Mouse (Mus musculus) midbrain, embryonic 11.5 days (tissue): Measurements from ENCODE around the gene Cbx8. TPM values are rescaled to one million over a fixed set of nuclear protein-coding genes. Genes with fewer than 3 reads are reported as not detected.

Experiments used
- ATAC-seq: fragments of 200-750 bp; cut with Nextera tagmentation; 2 replicates; pipeline ENCODE4 v1.8.0; 2017; ENCODE audit warnings: moderate TSS enrichment, moderate library complexity; ENCODE audit not compliant: low FRiP score
- DNase-seq: peaks from one replicate; pipeline ENCODE4 v3.0.0; 2015; ENCODE audit warnings: low spot score; ENCODE audit errors: missing footprints
- H3K27ac ChIP-seq: fragments of 300-500 bp; sonication (generic); 2 replicates; pipeline ENCODE4 v1.5.1; 2014; ENCODE audit warnings: low read depth, low read length
- H3K27me3 ChIP-seq: fragments of 300-500 bp; sonication (generic); 2 replicates; pipeline ENCODE4 v1.6.1; 2014; ENCODE audit warnings: mild to moderate bottlenecking, low read length, moderate library complexity, mixed read lengths; ENCODE audit not compliant: control insufficient read depth, insufficient read depth
- H3K36me3 ChIP-seq: fragments of 300-500 bp; sonication (generic); 2 replicates; pipeline ENCODE4 v1.6.1; 2014; ENCODE audit warnings: mild to moderate bottlenecking, low read length, moderate library complexity, mixed read lengths; ENCODE audit not compliant: control insufficient read depth, insufficient read depth
- H3K4me1 ChIP-seq: fragments of 300-500 bp; sonication (generic); 2 replicates; pipeline ENCODE4 v1.6.1; 2014; ENCODE audit warnings: low read length; ENCODE audit not compliant: control insufficient read depth, insufficient read depth
- H3K4me2 ChIP-seq: fragments of 300-500 bp; sonication (generic); 2 replicates; pipeline ENCODE4 v1.6.1; 2014; ENCODE audit warnings: mild to moderate bottlenecking, moderate library complexity
- H3K4me3 ChIP-seq: fragments of 300-500 bp; sonication (generic); 2 replicates; pipeline ENCODE4 v1.5.1; 2014; ENCODE audit warnings: low read depth, low read length
- H3K9ac ChIP-seq: fragments of 300-500 bp; sonication (generic); 2 replicates; pipeline ENCODE4 v1.6.1; 2014; ENCODE audit warnings: low read length
- H3K9me3 ChIP-seq: fragments of 300-500 bp; sonication (generic); 2 replicates; pipeline ENCODE4 v1.6.1; 2016; ENCODE audit warnings: low read length; ENCODE audit not compliant: control insufficient read depth
- WGBS: fragments of 180-500 bp; shearing (Covaris S2); extraction: QIAGEN DNeasy Blood & Tissue Kit; methylation state at CpG from one replicate; pipeline ENCODE4 v1.1.7; 2014; 5-methylcytosine and 5-hydroxymethylcytosine counted together
- polyA plus RNA-seq: library from polyadenylated mRNA; unstranded; fragments of >200 nt; fragmentation: Nextera tagmentation; extraction: Ambion mirVana; gene quantifications from 2 replicates; pipeline ENCODE4 v1.2.1, GENCODE M21; 2014

The Cbx8 gene
- polyA plus RNA-seq, 1 experiment from 2014 or later, result 11.3 TPM

GRCm38 (mm10) chr11:119044551-119045337 is 4.0 kb upstream of the Cbx8 start:
- under 1% methylated on average over 41 of the region's 41 CpGs for WGBS
- H3K36me3 ChIP-seq, result no peaks in the 10 kb centered on the region
- no peak overlapping the region for H3K4me2 ChIP-seq
- H3K27me3 ChIP-seq, result peaks cover 78% of the 10 kb centered on the region
- H3K27ac ChIP-seq, result no peak overlapping the region
- H3K4me1 ChIP-seq, result peaks cover 46% of the 10 kb centered on the region
- no peak overlapping the region; the same call in 1 of the 2 replicates for H3K9ac ChIP-seq
- H3K4me3 ChIP-seq, result peak overlapping the region; percentile 11; the same call in 1 of the 2 replicates
- ATAC-seq (no peak), DNase-seq (peak; percentile 94)
- H3K9me3 ChIP-seq, result no peaks in the 10 kb centered on the region

GRCm38 (mm10) chr11:119043761-119044550 is 3.2 kb upstream of the Cbx8 start:
- peak; percentile 94 for DNase-seq
- Histone ChIP-seq H3K9ac (no peak overlapping the region), H3K4me3 (no peak overlapping the region), H3K4me2 (no peak overlapping the region), H3K4me1 (peaks cover 53% of the 10 kb centered on the region), H3K36me3 (0 out of 2 replicates have a peak, but pooled peaks cover 2% of the 10 kb centered on the region), H3K9me3 (no peaks in the 10 kb centered on the region), H3K27me3 (peaks cover 78% of the 10 kb centered on the region), H3K27ac (no peak overlapping the region)
- 4% methylated on average over 10 of the region's 10 CpGs for WGBS
- ATAC-seq, result no peak

GRCm38 (mm10) chr11:119043273-119043540 is 2.4 kb upstream of the Cbx8 start:
- WGBS, result 2% methylated on average over 4 of the region's 4 CpGs
- no peak overlapping the region for H3K9ac ChIP-seq
- DNase-seq, result peak; percentile 94
- ATAC-seq, result no peak
- H3K4me3 ChIP-seq, result no peak overlapping the region
- H3K4me1 ChIP-seq, result peaks cover 57% of the 10 kb centered on the region
- no peak overlapping the region for H3K4me2 ChIP-seq
- H3K36me3 ChIP-seq, result 0 out of 2 replicates have a peak, but pooled peaks cover 3% of the 10 kb centered on the region
- no peak overlapping the region for H3K27ac ChIP-seq
- H3K27me3 ChIP-seq, result peaks cover 76% of the 10 kb centered on the region
- no peaks in the 10 kb centered on the region for H3K9me3 ChIP-seq

- H3K4me3 ChIP-seq, result no peak overlapping the region
- no peak for ATAC-seq
- peaks cover 76% of the 10 kb centered on the region for H3K27me3 ChIP-seq
- peak; percentile 94 for DNase-seq
- no peak overlapping the region for H3K9ac ChIP-seq
- H3K4me2 ChIP-seq, result no peak overlapping the region
- peaks cover 57% of the 10 kb centered on the region for H3K4me1 ChIP-seq
- 2% methylated on average over 52 of the region's 52 CpGs for WGBS
- no peaks in the 10 kb centered on the region for H3K9me3 ChIP-seq
- H3K27ac ChIP-seq, result no peak overlapping the region
- 0 out of 2 replicates have a peak, but pooled peaks cover 3% of the 10 kb centered on the region for H3K36me3 ChIP-seq
These were observed 1.9 kb upstream of the Cbx8 start for GRCm38 (mm10) chr11:119042466-119043272.

- no peak overlapping the region for H3K27ac ChIP-seq
- 1% methylated on average over 29 of the region's 31 CpGs for WGBS
- ATAC-seq, result no peak
- DNase-seq, result peak; percentile 97
- H3K36me3 ChIP-seq, result 0 out of 2 replicates have a peak, but pooled peaks cover 3% of the 10 kb centered on the region
- peak overlapping the region; percentile 59 for H3K4me3 ChIP-seq
- H3K9ac ChIP-seq, result peak overlapping the region; percentile 76
- H3K4me2 ChIP-seq, result peak overlapping the region; percentile 97
- H3K9me3 ChIP-seq, result no peaks in the 10 kb centered on the region
- peaks cover 75% of the 10 kb centered on the region for H3K27me3 ChIP-seq
- peaks cover 61% of the 10 kb centered on the region for H3K4me1 ChIP-seq
These were observed 1.1 kb upstream of the Cbx8 start for GRCm38 (mm10) chr11:119041750-119042465.

DNA sequence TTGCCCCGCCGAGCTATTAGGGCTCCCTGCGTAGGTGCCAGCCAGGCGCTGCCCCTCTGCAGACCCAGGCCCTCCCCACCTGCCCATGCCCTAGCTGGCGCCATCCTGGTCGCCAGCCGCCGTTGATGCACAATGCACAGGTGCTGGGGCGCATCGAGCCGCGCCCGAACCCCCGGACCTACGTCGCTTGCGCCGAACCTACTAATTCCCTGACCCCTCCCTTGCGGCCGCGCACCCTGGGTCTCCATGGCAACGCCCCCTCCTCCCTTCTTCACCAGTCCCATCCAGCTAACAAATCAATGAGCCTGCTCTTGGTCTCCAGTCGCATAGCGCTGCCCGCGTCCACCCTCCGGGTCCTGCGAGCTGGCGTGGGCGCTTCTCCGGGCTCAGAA is 552 bp upstream of the Cbx8 start:
- Histone ChIP-seq H3K4me3 (peak overlapping the region; percentile 59), H3K4me2 (peak overlapping the region; percentile 97), H3K9me3 (no peaks in the 10 kb centered on the region), H3K36me3 (0 out of 2 replicates have a peak, but pooled peaks cover 3% of the 10 kb centered on the region), H3K27me3 (peaks cover 75% of the 10 kb centered on the region), H3K9ac (peak overlapping the region; percentile 76), H3K27ac (peak overlapping the region; percentile 73; the same call in 1 of the 2 replicates), H3K4me1 (peaks cover 59% of the 10 kb centered on the region)
- WGBS, result under 1% methylated on average over 31 of the region's 31 CpGs
- DNase-seq, result no peak
- no peak; the same call in 1 of the 2 replicates for ATAC-seq

DNA sequence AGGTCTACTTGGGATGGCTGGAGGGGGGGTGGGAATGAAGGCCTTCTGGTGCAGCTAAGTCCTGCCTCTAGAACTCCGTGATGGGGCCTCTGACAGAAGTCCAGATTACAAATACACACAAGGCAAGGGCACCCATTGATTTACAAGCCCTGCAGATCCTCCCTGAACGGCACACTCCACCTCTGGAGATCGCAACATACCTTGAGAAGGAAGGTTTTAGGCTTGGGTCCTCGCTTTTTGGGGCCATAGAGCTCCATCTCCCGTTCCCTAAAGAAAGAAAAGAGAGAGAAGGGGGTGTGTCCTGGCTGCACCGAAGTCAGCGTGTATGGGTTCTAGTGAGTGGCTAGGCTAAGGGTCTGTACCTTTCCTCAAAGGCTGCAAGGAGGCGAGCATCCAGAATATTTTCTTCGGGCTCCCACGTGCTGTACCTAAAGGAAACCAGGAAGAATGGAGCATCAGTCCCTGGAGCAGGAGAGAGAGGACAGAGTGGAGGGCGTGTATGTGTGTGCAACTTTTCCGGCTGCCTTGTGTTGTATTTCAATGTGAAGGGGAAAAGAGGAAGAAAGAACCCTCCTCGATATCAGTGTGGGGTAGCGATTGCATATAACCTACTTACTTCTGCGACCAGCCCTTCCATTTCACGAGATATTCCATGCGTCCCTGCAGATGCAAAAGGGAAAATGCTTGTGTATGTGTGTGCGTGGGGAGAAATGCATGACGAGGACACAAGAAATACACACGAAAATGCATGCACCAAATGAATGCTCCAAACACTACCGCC is 847 bp downstream of the Cbx8 start:
- Histone ChIP-seq H3K4me1 (peaks cover 68% of the 10 kb centered on the region), H3K4me3 (peak overlapping the region; percentile 59), H3K4me2 (peak overlapping the region; percentile 81), H3K27me3 (peaks cover 75% of the 10 kb centered on the region), H3K27ac (peak overlapping the region; percentile 76; the same call in 1 of the 2 replicates), H3K9ac (peak overlapping the region; percentile 86), H3K36me3 (0 out of 2 replicates have a peak, but pooled peaks cover 3% of the 10 kb centered on the region), H3K9me3 (no peaks in the 10 kb centered on the region)
- no peak for ATAC-seq
- WGBS, result 4% methylated on average over 21 of the region's 21 CpGs
- peak; percentile 92 for DNase-seq
